Mouse (Mus musculus): ENCODE results near the gene Gstz1.

- peak; percentile 67 for TF ChIP-seq CTCF (conservative IDR thresholded peaks at IDR 0.05; ENCODE audit: insufficient read depth, insufficient read length, low read depth, low read length)
- TF ChIP-seq POLR2A (IDR thresholded peaks at IDR 0.05; ENCODE audit: low read depth, low read length) = no peak
Observed at GRCm38 (mm10) chr12:87131619-87132018, 15.3 kb upstream of the Gstz1 start.
